Mouse (Mus musculus) heart, adult 9 months (tissue): ENCODE data around the gene Tmem94.
A peak's percentile ranks its signal among the peaks of the same experiment; 100 is the strongest.
"Not testable (repeated sequence)": the region's sequence is repeated elsewhere in the genome, so short reads cannot be mapped to it uniquely, and the experiment has no call there.

Experiments
- DNase-seq, 2 experiments: peaks; one replicate each; pipeline ENCODE4 v3.0.0; 2022; ENCODE audit warnings: low spot score in 2 of 2

Gene Tmem94

GRCm38 (mm10) chr11:115765103-115765606 lies at the start of gene Tmem94:
TSS of gene Tmem94 (plus strand) at chr11:115765433.
- peak; percentile 97 to 98 for DNase-seq

- no peak for DNase-seq
Measured at GRCm38 (mm10) chr11:115716410-115717338, 48.6 kb upstream of the Tmem94 start.

DNA sequence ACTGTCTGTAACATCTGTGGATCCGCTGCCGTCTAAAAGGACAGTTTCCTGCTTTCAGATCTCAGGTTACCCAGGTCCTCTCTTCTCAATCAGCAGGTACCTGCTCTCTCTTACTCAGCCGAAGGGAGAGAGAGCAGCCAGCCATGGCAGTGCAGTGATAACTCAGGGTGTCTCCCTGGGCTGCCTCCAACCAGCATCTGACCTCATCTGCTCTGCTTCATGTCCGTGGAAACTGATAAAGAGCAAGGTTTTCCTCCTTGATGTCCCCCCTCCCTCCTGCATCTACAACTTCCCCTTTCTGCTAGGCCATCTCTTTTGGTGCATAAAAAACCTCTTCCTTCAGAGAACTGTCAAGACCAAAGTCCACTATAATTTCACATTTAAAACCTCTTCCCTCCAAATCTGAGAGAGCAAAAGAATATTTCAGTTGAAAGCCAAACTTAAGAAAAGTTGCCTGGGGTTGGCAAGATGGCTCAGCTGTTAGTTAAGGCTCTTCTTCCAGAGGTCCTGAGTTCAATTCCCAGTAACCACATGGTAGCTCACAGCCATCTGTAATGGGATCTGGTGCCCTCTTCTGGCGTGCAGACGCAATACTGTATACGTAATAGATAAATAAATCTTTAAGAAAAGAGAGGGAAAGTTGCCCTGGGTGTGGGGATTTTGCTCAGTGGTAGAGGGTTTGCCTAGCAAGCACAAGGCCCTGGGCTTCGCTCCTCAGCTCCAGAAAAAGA lies 47.4 kb upstream of the Tmem94 start:
- no peak for DNase-seq

GRCm38 (mm10) chr11:115722638-115723037 lies 42.6 kb upstream of the Tmem94 start:
- peak; percentile 78 to 87 for DNase-seq

DNA sequence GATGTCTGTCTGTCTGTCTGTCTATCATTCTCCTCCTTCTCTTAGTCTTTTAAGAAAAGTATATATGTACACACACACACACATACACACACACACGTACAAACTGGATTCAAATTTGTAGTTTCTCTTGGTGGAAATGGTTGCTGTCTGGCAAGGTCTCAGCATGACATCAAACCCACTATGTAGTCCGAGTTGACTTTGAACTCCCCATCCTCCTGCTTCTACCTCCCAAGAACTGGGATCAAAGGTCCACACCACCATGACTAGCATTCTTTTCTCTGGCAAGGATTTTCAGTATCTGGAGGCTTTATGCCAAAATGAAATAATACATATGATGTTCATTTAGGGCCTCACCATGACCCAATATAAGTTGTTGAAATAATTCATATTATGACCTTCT lies 42.0 kb upstream of the Tmem94 start:
- DNase-seq, result no peak

- no peak for DNase-seq
Measured at GRCm38 (mm10) chr11:115734041-115734686, 31.1 kb upstream of the Tmem94 start.

GRCm38 (mm10) chr11:115737608-115738208 lies 27.5 kb upstream of the Tmem94 start:
- no peak for DNase-seq

GRCm38 (mm10) chr11:115738275-115738885 lies 26.9 kb upstream of the Tmem94 start:
- no peak for DNase-seq

DNA sequence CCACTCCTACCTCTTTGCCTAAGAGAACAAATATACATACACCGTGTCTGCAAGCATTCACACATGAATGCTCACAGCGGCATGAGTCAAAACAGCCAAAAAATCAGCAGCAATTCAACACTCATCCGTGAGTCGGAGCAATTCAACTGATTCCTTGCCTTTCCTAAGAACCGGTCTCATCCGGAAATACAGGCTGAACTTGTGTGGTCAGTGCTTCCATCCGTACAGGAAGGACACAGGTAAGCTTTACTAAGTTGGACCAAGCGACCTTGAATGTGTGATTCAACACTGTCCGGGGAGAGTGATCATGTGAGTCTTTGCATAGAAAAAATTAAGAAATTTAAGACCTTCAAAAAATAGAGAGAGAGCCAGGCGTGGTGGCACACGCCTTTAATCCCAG lies 24.2 kb upstream of the Tmem94 start:
- DNase-seq, result no peak

- DNase-seq, result no peak
Measured at GRCm38 (mm10) chr11:115742926-115743325, 22.3 kb upstream of the Tmem94 start.

DNA sequence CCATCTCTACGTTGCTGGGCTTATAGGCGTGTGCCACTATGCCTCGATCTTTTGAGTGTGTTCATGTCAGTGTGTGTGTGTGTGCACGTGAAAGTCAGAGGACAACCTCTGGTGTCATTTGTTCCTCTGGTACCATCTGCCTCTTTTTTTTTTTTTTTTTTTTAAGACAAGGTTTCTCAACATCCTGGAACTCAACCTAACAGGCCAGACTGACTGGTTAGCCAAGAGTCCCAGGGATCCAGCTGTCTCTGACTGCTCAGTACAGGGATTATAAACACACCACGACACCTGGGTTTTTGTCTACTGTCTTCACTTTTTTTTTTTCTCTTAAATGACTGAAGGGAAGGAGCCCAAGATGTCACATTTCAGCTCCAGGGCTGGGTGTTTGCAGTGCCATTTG lies 20.8 kb upstream of the Tmem94 start:
- DNase-seq, result no peak

DNA sequence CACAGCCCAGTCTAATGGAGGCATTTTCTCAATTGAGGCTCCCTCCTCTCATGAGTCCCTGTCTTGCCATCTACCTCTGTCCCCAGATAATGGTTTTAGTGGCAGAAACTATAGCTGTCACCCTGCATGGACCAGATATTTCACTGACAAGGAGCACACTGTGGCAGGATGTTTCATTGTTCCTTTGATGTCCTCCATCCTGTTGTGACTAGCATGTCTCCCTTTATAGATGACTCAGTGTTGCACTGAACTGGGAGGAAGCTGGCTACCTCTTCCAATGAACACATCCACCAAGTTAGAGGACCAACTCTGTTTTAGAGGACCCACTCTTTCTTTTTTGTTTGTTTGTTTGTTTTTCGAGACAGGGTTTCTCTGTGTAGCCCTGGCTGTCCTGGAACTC lies 19.1 kb upstream of the Tmem94 start:
- no peak for DNase-seq

DNA sequence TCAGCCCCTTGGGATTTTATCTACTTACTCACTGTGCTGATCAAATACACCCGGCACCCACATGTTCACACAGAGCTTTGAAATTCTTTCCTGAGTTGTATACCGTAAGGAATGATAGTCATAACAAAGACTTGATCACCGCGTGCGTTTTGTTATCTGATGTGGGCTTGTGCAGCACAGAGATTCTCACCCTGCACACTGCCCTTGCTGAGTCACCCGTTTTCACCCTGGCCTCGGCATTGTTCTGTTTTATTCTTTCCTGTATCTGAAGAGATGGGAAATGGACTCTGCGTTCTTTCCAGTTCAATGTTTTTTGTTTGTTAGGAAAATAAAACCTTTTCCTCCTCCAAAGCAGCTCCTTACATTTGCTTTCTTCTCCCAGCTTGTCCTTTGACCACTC lies 18.5 kb upstream of the Tmem94 start:
- DNase-seq, result no peak

GRCm38 (mm10) chr11:115747351-115747750 lies 17.9 kb upstream of the Tmem94 start:
- no peak for DNase-seq

DNA sequence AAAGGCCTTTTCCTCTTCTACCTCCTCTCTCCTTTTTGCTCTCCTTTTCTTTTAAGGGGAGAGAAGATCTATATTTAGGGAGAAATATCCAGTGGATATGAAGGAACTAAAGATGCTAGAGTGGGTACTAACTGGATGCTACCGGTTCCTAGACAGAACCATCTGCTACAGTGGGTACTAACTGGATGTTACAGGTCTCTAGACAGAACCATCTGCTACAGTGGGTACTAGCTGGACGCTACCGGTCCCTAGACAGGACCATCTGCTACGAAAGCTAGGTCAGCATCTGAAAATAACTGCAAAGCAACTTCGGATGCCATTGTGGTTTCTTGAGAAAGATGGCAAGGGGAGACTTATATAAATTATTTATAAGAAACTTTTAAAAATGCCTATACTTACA lies 15.4 kb upstream of the Tmem94 start:
- DNase-seq, result no peak

DNA sequence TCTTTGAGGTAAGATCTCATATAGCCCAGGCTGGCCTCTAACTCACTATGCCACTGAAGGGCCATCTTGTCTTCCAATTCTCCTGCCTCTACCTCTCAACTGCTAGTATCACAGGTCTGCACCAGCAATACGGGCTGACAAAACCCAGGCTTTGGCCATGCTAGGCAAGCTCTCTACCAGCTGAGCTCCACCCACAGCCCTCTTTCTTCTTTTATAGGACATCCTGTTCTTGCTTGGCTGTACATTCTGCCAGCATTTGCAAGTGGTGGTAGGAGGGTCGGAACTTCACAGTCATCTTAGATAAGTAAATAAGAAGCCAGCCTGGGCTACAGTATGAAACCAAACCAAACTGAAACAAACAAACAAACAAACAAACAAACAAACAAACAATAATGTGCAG lies 13.5 kb upstream of the Tmem94 start:
- no peak for DNase-seq

- no peak for DNase-seq
Measured at GRCm38 (mm10) chr11:115752653-115753052, 12.6 kb upstream of the Tmem94 start.

GRCm38 (mm10) chr11:115753485-115753884 lies 11.7 kb upstream of the Tmem94 start:
- DNase-seq, result no peak

DNA sequence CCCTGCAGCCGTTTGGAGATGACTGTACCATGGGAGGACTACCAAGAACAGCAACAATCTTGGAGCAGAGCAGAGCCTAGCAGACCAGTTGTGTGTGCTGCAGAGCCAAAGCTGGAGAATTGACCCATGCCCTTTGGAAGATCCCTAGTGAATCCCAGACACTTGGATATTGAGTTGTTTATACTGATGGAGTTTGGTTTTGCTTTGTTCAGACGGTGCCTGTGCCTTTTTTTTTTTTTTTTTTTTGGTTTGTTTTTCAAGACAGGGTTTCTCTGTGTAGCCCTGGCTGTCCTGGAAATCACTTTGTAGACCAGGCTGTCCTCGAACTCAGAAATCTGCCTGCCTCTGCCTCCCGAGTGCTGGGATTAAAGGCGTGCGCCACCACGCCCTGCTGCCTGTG lies 3.1 kb upstream of the Tmem94 start:
- not testable (repeated sequence) for DNase-seq

- DNase-seq, result no peak
Measured at GRCm38 (mm10) chr11:115764698-115765097, 535 bp upstream of the Tmem94 start.

- peak in 1 of 2 experiments; percentile 57 for DNase-seq
Measured at GRCm38 (mm10) chr11:115765607-115766141, 441 bp downstream of the Tmem94 start.
